In genomic region chr7:81654946-81655718, GRCm38 (mm10) we compare ENCODE assay signal across 9 mouse cellular contexts. TPM values are rescaled to one million over a fixed set of nuclear protein-coding genes. Genes with fewer than 3 reads are reported as not detected.
DNase-seq lines count a peak whose midpoint lies in the region; ATAC-seq and TF ChIP-seq lines count a peak whose summit lies in the region.
"Had no signal": no experiment of that assay in that cellular context is flagged by ENCODE, and none has a peak within 500 bp of the region (broad histone marks: within the 10 kb centered on the region; RNA-seq: fewer than 3 reads in every experiment).

No protein-coding gene starts in this region.

- no peaks in the 10 kb centered on the region for H3K36me3 ChIP-seq in midbrain, embryonic 16.5 days (ENCODE audit: control insufficient read depth, insufficient read depth, low read length)
- H3K36me3 ChIP-seq in midbrain, embryonic 10.5 days = no peaks in the 10 kb centered on the region
- H3K36me3 ChIP-seq in embryonic facial prominence, embryonic 10.5 days (replicated peaks) = no peaks in the 10 kb centered on the region
- no peaks in the 10 kb centered on the region for H3K36me3 ChIP-seq in heart, postnatal 0 days (replicated peaks; ENCODE audit: control insufficient read depth, insufficient read depth, low read length)
- no peaks in the 10 kb centered on the region for H3K36me3 ChIP-seq in neural tube, embryonic 14.5 days (ENCODE audit: control insufficient read depth, insufficient read depth, low read length)

- no peak for TF ChIP-seq CTCF in heart, postnatal 0 days (IDR thresholded peaks at IDR 0.05; ENCODE audit: low read depth)

- no peak for ATAC-seq in midbrain, embryonic 16.5 days
- ATAC-seq in heart, postnatal 0 days (ENCODE audit: insufficient read depth, low read depth) = no peak
- no peak for ATAC-seq in neural tube, embryonic 14.5 days (ENCODE audit: low read depth)

- no peak overlapping the region for H3K4me3 ChIP-seq in midbrain, embryonic 16.5 days (ENCODE audit: low read depth, low read length)
- no peak overlapping the region for H3K4me3 ChIP-seq in midbrain, embryonic 10.5 days
- no peak overlapping the region for H3K4me3 ChIP-seq in embryonic facial prominence, embryonic 10.5 days
- no peak overlapping the region for H3K4me3 ChIP-seq in heart, postnatal 0 days (ENCODE audit: low read depth, low read length)
- no peak overlapping the region for H3K4me3 ChIP-seq in neural tube, embryonic 14.5 days (ENCODE audit: low read depth, low read length)
- H3K4me3 ChIP-seq: heart, adult 2 months had no signal

- H3K27ac ChIP-seq in midbrain, embryonic 16.5 days (ENCODE audit: low read length) = peak overlapping the region; percentile 29; the same call in 1 of the 2 replicates
- no peak overlapping the region for H3K27ac ChIP-seq in midbrain, embryonic 10.5 days (replicated peaks)
- peak overlapping the region; percentile 78 for H3K27ac ChIP-seq in embryonic facial prominence, embryonic 10.5 days (replicated peaks)
- peak overlapping the region; percentile 39; the same call in 1 of the 2 replicates for H3K27ac ChIP-seq in heart, postnatal 0 days (ENCODE audit: low read depth)
- H3K27ac ChIP-seq in neural tube, embryonic 14.5 days (ENCODE audit: low read depth, low read length) = peak overlapping the region; percentile 31
- H3K27ac ChIP-seq: heart, adult 2 months had no signal

- WGBS in midbrain, embryonic 16.5 days = 54% methylated on average over 9 of the region's 9 CpGs
- 85% methylated on average over 9 of the region's 9 CpGs for WGBS in midbrain, embryonic 10.5 days
- 74% methylated on average over 9 of the region's 9 CpGs for WGBS in embryonic facial prominence, embryonic 10.5 days
- WGBS in heart, postnatal 0 days = 53% methylated on average over 9 of the region's 9 CpGs
- WGBS in neural tube, embryonic 14.5 days = 45% methylated on average over 9 of the region's 9 CpGs

- no peak for DNase-seq in midbrain, embryonic 10.5 days (ENCODE audit: low spot score)
- DNase-seq in embryonic facial prominence, embryonic 10.5 days (ENCODE audit: low spot score) = no peak
- no peak for DNase-seq in heart, postnatal 0 days (ENCODE audit: low spot score)
- no peak for DNase-seq in B cell, adult 2 months
- DNase-seq in thymus, postnatal 4 days = no peak
- DNase-seq in ovary, postnatal 10 days (ENCODE audit: low spot score) = no peak

- no peak for TF ChIP-seq EP300 in heart, postnatal 0 days (IDR thresholded peaks at IDR 0.05; ENCODE audit: low read depth)

- H3K9me3 ChIP-seq in midbrain, embryonic 16.5 days (replicated peaks; ENCODE audit: control insufficient read depth, low read length, poor library complexity, severe bottlenecking) = no peaks in the 10 kb centered on the region
- H3K9me3 ChIP-seq in midbrain, embryonic 10.5 days (replicated peaks) = no peaks in the 10 kb centered on the region
- no peaks in the 10 kb centered on the region for H3K9me3 ChIP-seq in embryonic facial prominence, embryonic 10.5 days
- H3K9me3 ChIP-seq in heart, postnatal 0 days (replicated peaks; ENCODE audit: control insufficient read depth, low read length) = no peaks in the 10 kb centered on the region
- H3K9me3 ChIP-seq in neural tube, embryonic 14.5 days (ENCODE audit: control insufficient read depth, low read length) = no peaks in the 10 kb centered on the region

- no peak overlapping the region for H3K9ac ChIP-seq in midbrain, embryonic 16.5 days (ENCODE audit: low read depth, low read length)
- H3K9ac ChIP-seq in heart, postnatal 0 days (replicated peaks; ENCODE audit: low read depth, low read length) = no peak overlapping the region
- no peak overlapping the region for H3K9ac ChIP-seq in neural tube, embryonic 14.5 days (replicated peaks; ENCODE audit: low read depth, low read length)

- peaks cover 27% of the 10 kb centered on the region for H3K4me1 ChIP-seq in midbrain, embryonic 16.5 days (ENCODE audit: control insufficient read depth, insufficient read depth, low read length)
- peaks cover 45% of the 10 kb centered on the region for H3K4me1 ChIP-seq in midbrain, embryonic 10.5 days
- peaks cover 55% of the 10 kb centered on the region for H3K4me1 ChIP-seq in embryonic facial prominence, embryonic 10.5 days
- H3K4me1 ChIP-seq in heart, postnatal 0 days (ENCODE audit: control insufficient read depth, insufficient read depth) = peaks cover 32% of the 10 kb centered on the region
- H3K4me1 ChIP-seq in neural tube, embryonic 14.5 days (ENCODE audit: control insufficient read depth, insufficient read depth, low read length) = peaks cover 43% of the 10 kb centered on the region

- H3K27me3 ChIP-seq in midbrain, embryonic 16.5 days (ENCODE audit: control insufficient read depth, insufficient read depth, low read depth, low read length) = no peaks in the 10 kb centered on the region
- no peaks in the 10 kb centered on the region for H3K27me3 ChIP-seq in midbrain, embryonic 10.5 days (ENCODE audit: low read depth, poor library complexity, severe bottlenecking)
- H3K27me3 ChIP-seq in embryonic facial prominence, embryonic 10.5 days (replicated peaks; ENCODE audit: low read depth, poor library complexity, severe bottlenecking) = no peaks in the 10 kb centered on the region
- H3K27me3 ChIP-seq in heart, postnatal 0 days (ENCODE audit: control insufficient read depth, insufficient read depth, low read length) = no peaks in the 10 kb centered on the region
- H3K27me3 ChIP-seq in neural tube, embryonic 14.5 days (ENCODE audit: control insufficient read depth, insufficient read depth, low read length) = no peaks in the 10 kb centered on the region

- no peak overlapping the region for H3K4me2 ChIP-seq in midbrain, embryonic 16.5 days (ENCODE audit: low read length)
- H3K4me2 ChIP-seq in heart, postnatal 0 days (ENCODE audit: low read depth, low read length) = no peak overlapping the region
- H3K4me2 ChIP-seq in neural tube, embryonic 14.5 days (ENCODE audit: low read depth, low read length) = no peak overlapping the region

RNA-seq across cellular contexts. Expression of gene Homer2, which starts 52.2 kb away (rescaled TPM):
- 16.3 and 20.1 TPM in 2 replicates for polyA plus RNA-seq in midbrain, embryonic 16.5 days (2015; fragmentation: Nextera tagmentation; extraction: Ambion mirVana)
- polyA plus RNA-seq in midbrain, embryonic 10.5 days (2016; fragmentation: Nextera tagmentation; extraction: Ambion mirVana) = 11.9 and 12.9 TPM in 2 replicates
- 12.2 and 14.6 TPM in 2 replicates for polyA plus RNA-seq in embryonic facial prominence, embryonic 10.5 days (2016; fragmentation: Nextera tagmentation; extraction: Ambion mirVana)
- total RNA-seq in heart, postnatal 0 days (2014; rRNA removed; ENCODE audit: low replicate concordance) = 19.5 and 31.8 TPM in 2 replicates
- polyA plus RNA-seq in heart, postnatal 0 days (2015; fragmentation: Nextera tagmentation; extraction: Ambion mirVana) = 51.3 and 52.5 TPM in 2 replicates
- polyA plus RNA-seq in neural tube, embryonic 14.5 days (2014; fragmentation: Nextera tagmentation; extraction: Ambion mirVana) = 26.4 and 29.8 TPM in 2 replicates
